Mouse (Mus musculus) retina, embryonic 14.5 days (tissue): ENCODE data around the gene Lxn.

Experiments used
- DNase-seq: peaks from one replicate; pipeline ENCODE4 v3.0.0-alpha.2; 2015; ENCODE audit warnings: low spot score

The Lxn gene

GRCm38 (mm10) chr3:67459881-67460280, 3.8 kb downstream of the Lxn start:
- no peak for DNase-seq

- DNase-seq = no peak
Measured at GRCm38 (mm10) chr3:67450601-67451210, 13.0 kb downstream of the Lxn start.

- DNase-seq = no peak
Measured at GRCm38 (mm10) chr3:67449660-67450059, 14.1 kb downstream of the Lxn start.

GRCm38 (mm10) chr3:67447143-67447542, 16.6 kb downstream of the Lxn start:
- DNase-seq = no peak

GRCm38 (mm10) chr3:67434011-67434410, 29.7 kb downstream of the Lxn start:
- DNase-seq = no peak

- DNase-seq = peak; percentile 88
Measured at GRCm38 (mm10) chr3:67429999-67430380, 33.7 kb downstream of the Lxn start, which contains the start of gene Gfm1. Gene Gfm1, plus strand, starts transcription at chr3:67430096.

GRCm38 (mm10) chr3:67429338-67429998, 34.3 kb downstream of the Lxn start:
- DNase-seq = no peak
